Mouse (Mus musculus): ENCODE data around the gene Olfr789. TPM values are rescaled to one million over a fixed set of nuclear protein-coding genes. Genes with fewer than 3 reads are reported as not detected.

Gene Olfr789
- not detected for polyA plus RNA-seq (2017; shearing (Covaris generic))

GRCm38 (mm10) chr10:129484452-129484851, at the start of gene Olfr789:
TSS of gene Olfr789 (plus strand) at chr10:129484752.
- ATAC-seq: no peak

GRCm38 (mm10) chr10:129461562-129461961, 23.0 kb upstream of the Olfr789 start, which contains the start of gene Olfr787:
TSS of gene Olfr787 (plus strand) at chr10:129461862.
- no peak for ATAC-seq

- no peak for ATAC-seq
These were observed 13.9 kb upstream of the Olfr789 start, which contains the start of gene Olfr788 for GRCm38 (mm10) chr10:129470698-129471097. TSS of gene Olfr788 (plus strand) at chr10:129470998.

- no peak for ATAC-seq
These were observed 11.3 kb upstream of the Olfr789 start for GRCm38 (mm10) chr10:129473256-129473655.

GRCm38 (mm10) chr10:129473723-129474122, 10.8 kb upstream of the Olfr789 start:
- ATAC-seq: no peak

GRCm38 (mm10) chr10:129490101-129490500, 5.5 kb downstream of the Olfr789 start:
- ATAC-seq: no peak

- ATAC-seq: no peak
These were observed 13.6 kb downstream of the Olfr789 start, which contains the start of gene Olfr790 for GRCm38 (mm10) chr10:129498192-129498591. TSS of gene Olfr790 (plus strand) at chr10:129498492.

GRCm38 (mm10) chr10:129521492-129521891, 36.9 kb downstream of the Olfr789 start, which contains the start of gene Olfr791:
TSS of gene Olfr791 (plus strand) at chr10:129521792.
- ATAC-seq: no peak

GRCm38 (mm10) chr10:129538862-129539261, 54.3 kb downstream of the Olfr789 start, which contains the start of gene Olfr792:
TSS of gene Olfr792 (plus strand) at chr10:129539162.
- no peak for ATAC-seq

Other genes starting within 250 kb of the Olfr789 start
- not detected for gene Olfr774, start 248.5 kb upstream of the Olfr789 start, polyA plus RNA-seq (2017; shearing (Covaris generic))
- gene Olfr775, start 236.3 kb upstream of the Olfr789 start, polyA plus RNA-seq (2017; shearing (Covaris generic)): not detected
- gene Olfr776, start 225.6 kb upstream of the Olfr789 start, polyA plus RNA-seq (2017; shearing (Covaris generic)): not detected
- gene Olfr777, start 213.3 kb upstream of the Olfr789 start, polyA plus RNA-seq (2017; shearing (Covaris generic)): not detected
- gene Olfr780, start 166.6 kb upstream of the Olfr789 start, polyA plus RNA-seq (2017; shearing (Covaris generic)): under 1 TPM in 1 of 2 experiments, not detected in 1; 0.33 TPM
- not detected for gene Olfr781, start 155.9 kb upstream of the Olfr789 start, polyA plus RNA-seq (2017; shearing (Covaris generic))
- not detected for gene Olfr782, start 135.9 kb upstream of the Olfr789 start, polyA plus RNA-seq (2017; shearing (Covaris generic))
- gene Olfr784, start 100.7 kb upstream of the Olfr789 start, polyA plus RNA-seq (2017; shearing (Covaris generic)): not detected
- not detected for gene Olfr785, start 79.3 kb upstream of the Olfr789 start, polyA plus RNA-seq (2017; shearing (Covaris generic))
- gene Olfr786, start 57.4 kb upstream of the Olfr789 start, polyA plus RNA-seq (2017; shearing (Covaris generic)): not detected
- under 1 TPM in 1 of 2 experiments, not detected in 1; 0.33 TPM for gene Olfr787, start 22.9 kb upstream of the Olfr789 start, polyA plus RNA-seq (2017; shearing (Covaris generic))
- not detected for gene Olfr788, start 13.8 kb upstream of the Olfr789 start, polyA plus RNA-seq (2017; shearing (Covaris generic))
- not detected for gene Olfr790, start 13.7 kb downstream of the Olfr789 start, polyA plus RNA-seq (2017; shearing (Covaris generic))
- gene Olfr791, start 37.0 kb downstream of the Olfr789 start, polyA plus RNA-seq (2017; shearing (Covaris generic)): not detected
- gene Olfr792, start 54.4 kb downstream of the Olfr789 start, polyA plus RNA-seq (2017; shearing (Covaris generic)): not detected
- gene Olfr794, start 82.9 kb downstream of the Olfr789 start, polyA plus RNA-seq (2017; shearing (Covaris generic)): not detected
- not detected for gene Olfr796, start 127.8 kb downstream of the Olfr789 start, polyA plus RNA-seq (2017; shearing (Covaris generic))
- under 1 TPM in 1 of 2 experiments, not detected in 1; 0.61 TPM for gene Olfr798, start 143.2 kb downstream of the Olfr789 start, polyA plus RNA-seq (2017; shearing (Covaris generic))
- not detected for gene Olfr799, start 152.7 kb downstream of the Olfr789 start, polyA plus RNA-seq (2017; shearing (Covaris generic))
- not detected for gene Olfr800, start 172.9 kb downstream of the Olfr789 start, polyA plus RNA-seq (2017; shearing (Covaris generic))
- not detected for gene Olfr801, start 189.1 kb downstream of the Olfr789 start, polyA plus RNA-seq (2017; shearing (Covaris generic))
- gene Olfr802, start 203.4 kb downstream of the Olfr789 start, polyA plus RNA-seq (2017; shearing (Covaris generic)): not detected
- not detected for gene Olfr803, start 209.5 kb downstream of the Olfr789 start, polyA plus RNA-seq (2017; shearing (Covaris generic))
- not detected for gene Olfr804, start 218.5 kb downstream of the Olfr789 start, polyA plus RNA-seq (2017; shearing (Covaris generic))
- gene Olfr805, start 244.6 kb downstream of the Olfr789 start, polyA plus RNA-seq (2017; shearing (Covaris generic)): under 1 TPM in 1 of 2 experiments, not detected in 1; 0.24 TPM